Mouse (Mus musculus): ENCODE measurements around the gene Filip1.

DNA sequence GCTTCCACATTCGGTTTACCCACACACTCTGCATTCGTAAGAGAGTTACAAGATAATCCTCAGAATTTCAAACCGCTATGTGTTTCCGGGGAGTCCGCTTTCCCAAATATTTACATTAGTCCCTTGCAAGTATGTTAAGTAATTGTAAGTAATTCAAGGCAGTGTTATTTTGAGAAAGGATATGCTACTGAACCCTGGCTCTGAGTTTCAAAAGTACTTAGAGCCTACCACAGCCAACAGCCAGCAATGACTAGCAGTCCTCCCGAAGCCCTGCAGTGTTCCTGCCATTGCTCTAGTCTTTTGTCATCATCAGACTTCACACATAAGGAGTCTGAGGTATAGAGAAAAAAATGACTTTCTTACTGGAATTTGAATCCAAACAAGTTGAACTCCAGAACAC is 67.8 kb downstream of the Filip1 start:
- TF ChIP-seq EP300 (IDR thresholded peaks at IDR 0.05; ENCODE audit: low read depth in 1 of 2, low read length in 2 of 2) (no peak), CTCF (IDR thresholded peaks at IDR 0.05 in 2 of 3, conservative IDR thresholded peaks at IDR 0.05 in 1 of 3; ENCODE audit: control insufficient read depth in 1 of 3, insufficient read depth in 1 of 3, low read depth in 2 of 3, low read length in 3 of 3, poor library complexity in 1 of 3, severe bottlenecking in 1 of 3) (no peak), POLR2AphosphoS2 (IDR thresholded peaks at IDR 0.05; ENCODE audit: low read length) (no peak)

All from MEL (cell line).